Mouse (Mus musculus) left cerebral cortex, adult 11 months (tissue): ENCODE measurements at regions not wholly inside any gene's neighbourhood (a gene's known extent, or its start where the extent isn't known, plus 50 kb on each side); places are given as distances from the start of the nearest gene placed in this dataset.
A peak's percentile ranks its signal among the peaks of the same experiment; 100 is the strongest.

Experiments
- DNase-seq: peaks from one replicate; pipeline ENCODE4 v3.0.0; 2022; ENCODE audit warnings: low spot score

GRCm38 (mm10) chr2:17290709-17291108 is 440.6 kb downstream of the Nebl start:
- DNase-seq: no peak

GRCm38 (mm10) chr2:17287598-17287997 is 443.7 kb downstream of the Nebl start:
- no peak for DNase-seq

GRCm38 (mm10) chr2:17249960-17250359 is 481.3 kb downstream of the Nebl start:
- no peak for DNase-seq

GRCm38 (mm10) chr2:17245821-17246220 is 485.4 kb downstream of the Nebl start:
- peak; percentile 1 for DNase-seq

- DNase-seq: no peak
Observed at GRCm38 (mm10) chr2:17215607-17216006, 515.7 kb downstream of the Nebl start.

- no peak for DNase-seq
Observed at GRCm38 (mm10) chr2:17214881-17215280, 516.4 kb downstream of the Nebl start.

GRCm38 (mm10) chr2:17212566-17212965 is 518.7 kb downstream of the Nebl start:
- no peak for DNase-seq

- DNase-seq: no peak
Observed at GRCm38 (mm10) chr2:17211105-17211504, 520.2 kb downstream of the Nebl start.

- no peak for DNase-seq
Observed at GRCm38 (mm10) chr2:17193611-17194010, 537.7 kb downstream of the Nebl start.

GRCm38 (mm10) chr2:17189169-17189568 is 542.1 kb downstream of the Nebl start:
- no peak for DNase-seq

- no peak for DNase-seq
Observed at GRCm38 (mm10) chr2:17187822-17188221, 543.4 kb downstream of the Nebl start.

- DNase-seq: no peak
Observed at GRCm38 (mm10) chr2:17183696-17184095, 547.6 kb downstream of the Nebl start.

GRCm38 (mm10) chr2:17181597-17181996 is 549.7 kb downstream of the Nebl start:
- no peak for DNase-seq

GRCm38 (mm10) chr2:17168896-17169295 is 562.4 kb downstream of the Nebl start:
- DNase-seq: no peak

- no peak for DNase-seq
Observed at GRCm38 (mm10) chr2:17165016-17165415, 566.2 kb downstream of the Nebl start.

GRCm38 (mm10) chr2:17158463-17158862 is 572.8 kb downstream of the Nebl start:
- DNase-seq: no peak

GRCm38 (mm10) chr2:17157336-17157735 is 573.9 kb downstream of the Nebl start:
- no peak for DNase-seq

- no peak for DNase-seq
Observed at GRCm38 (mm10) chr2:17155596-17155995, 575.7 kb downstream of the Nebl start.

GRCm38 (mm10) chr2:17123626-17124025 is 607.6 kb downstream of the Nebl start:
- DNase-seq: no peak

- DNase-seq: no peak
Observed at GRCm38 (mm10) chr2:17117292-17117691, 614.0 kb downstream of the Nebl start.

GRCm38 (mm10) chr2:17111177-17111576 is 620.1 kb downstream of the Nebl start:
- no peak for DNase-seq

- no peak for DNase-seq
Observed at GRCm38 (mm10) chr2:17101161-17101560, 630.1 kb downstream of the Nebl start.

GRCm38 (mm10) chr2:17097546-17097945 is 633.7 kb downstream of the Nebl start:
- DNase-seq: no peak

GRCm38 (mm10) chr2:17091454-17091853 is 639.8 kb downstream of the Nebl start:
- no peak for DNase-seq

GRCm38 (mm10) chr2:17081266-17081665 is 650.0 kb downstream of the Nebl start:
- no peak for DNase-seq
